Mouse (Mus musculus) heart, embryonic 12.5 days (tissue): ENCODE data around the gene Vmn2r10. TPM values are rescaled to one million over a fixed set of nuclear protein-coding genes. Genes with fewer than 3 reads are reported as not detected.
"Not testable (repeated sequence)": the region's sequence is repeated elsewhere in the genome, so short reads cannot be mapped to it uniquely, and the experiment has no call there.

Experiments
- ATAC-seq: fragments of 200-750 bp; cut with Nextera tagmentation; 2 replicates; pipeline ENCODE4 v1.8.0; 2017; ENCODE audit warnings: moderate TSS enrichment, moderate library complexity; ENCODE audit not compliant: insufficient number of reproducible peaks, low FRiP score
- H3K27ac ChIP-seq: fragments of 300-500 bp; sonication (generic); 2 replicates; pipeline ENCODE4 v1.5.1; 2016; ENCODE audit warnings: mild to moderate bottlenecking, moderate library complexity; ENCODE audit not compliant: poor library complexity, severe bottlenecking
- H3K27me3 ChIP-seq: fragments of 300-500 bp; sonication (generic); replicated peaks from 2 replicates; pipeline ENCODE4 v1.6.1; 2016; ENCODE audit warnings: mild to moderate bottlenecking, moderate library complexity
- H3K36me3 ChIP-seq: fragments of 300-500 bp; sonication (generic); 2 replicates; pipeline ENCODE4 v1.6.1; 2016; ENCODE audit warnings: mild to moderate bottlenecking, moderate library complexity
- H3K4me1 ChIP-seq: fragments of 300-500 bp; sonication (generic); replicated peaks from 2 replicates; pipeline ENCODE4 v1.6.1; 2016; ENCODE audit warnings: mild to moderate bottlenecking
- H3K4me2 ChIP-seq: fragments of 300-500 bp; sonication (generic); 2 replicates; pipeline ENCODE4 v1.6.1; 2016; ENCODE audit warnings: mild to moderate bottlenecking, moderate library complexity
- H3K4me3 ChIP-seq: fragments of 300-500 bp; sonication (generic); 2 replicates; pipeline ENCODE4 v1.5.1; 2016; ENCODE audit warnings: mild to moderate bottlenecking
- H3K9ac ChIP-seq: fragments of 300-500 bp; sonication (generic); 2 replicates; pipeline ENCODE4 v1.6.1; 2016; ENCODE audit warnings: mild to moderate bottlenecking, moderate library complexity
- H3K9me3 ChIP-seq: fragments of 300-500 bp; sonication (generic); replicated peaks from 2 replicates; pipeline ENCODE4 v1.6.1; 2016; ENCODE audit warnings: mild to moderate bottlenecking, moderate library complexity
- WGBS: fragments of 180-500 bp; shearing (Covaris S2); methylation state at CpG from one replicate; pipeline ENCODE4 v1.1.7; 2016; 5-methylcytosine and 5-hydroxymethylcytosine counted together
- polyA plus RNA-seq: library from polyadenylated mRNA; unstranded; fragments of >200 nt; fragmentation: Nextera tagmentation; extraction: Ambion mirVana; gene quantifications from 2 replicates; pipeline ENCODE4 v1.2.1, GENCODE M21; 2016

The Vmn2r10 gene
- not detected in 2 replicates for polyA plus RNA-seq

DNA sequence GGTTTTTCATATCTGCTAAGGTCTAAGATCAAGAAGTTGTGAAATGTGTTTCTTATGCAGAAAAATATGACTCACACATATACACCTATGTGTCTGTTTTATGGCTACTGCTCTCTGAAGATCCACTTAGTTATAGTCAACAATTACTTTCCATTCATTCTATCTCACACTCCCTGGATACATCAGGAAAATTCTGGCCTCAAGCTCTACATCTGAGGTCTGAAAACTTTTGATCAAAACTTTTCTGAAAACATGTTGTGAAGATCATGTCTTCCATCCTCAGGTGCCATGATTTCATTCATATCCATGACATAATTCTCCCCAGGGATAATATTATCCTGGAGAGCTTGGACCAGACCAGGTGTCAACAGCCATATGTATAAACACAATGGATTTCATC lies at the start of gene Vmn2r10:
Gene Vmn2r10, minus strand, starts transcription at position 101 of the 400 bp plus-strand sequence.
- H3K9me3 ChIP-seq, H3K9ac ChIP-seq, H3K4me2 ChIP-seq, H3K36me3 ChIP-seq, ATAC-seq, H3K4me1 ChIP-seq, H3K4me3 ChIP-seq, H3K27me3 ChIP-seq, H3K27ac ChIP-seq: not testable (repeated sequence)

- H3K36me3 ChIP-seq: no peaks in the 10 kb centered on the region
- H3K9me3 ChIP-seq: 0 out of 2 replicates have a peak, but pooled peaks cover 8% of the 10 kb centered on the region
- H3K4me3 ChIP-seq: no peak overlapping the region
- no peaks in the 10 kb centered on the region for H3K4me1 ChIP-seq
- no peaks in the 10 kb centered on the region for H3K27me3 ChIP-seq
- H3K27ac ChIP-seq: no peak overlapping the region
- no peak overlapping the region for H3K9ac ChIP-seq
- ATAC-seq: no peak
- H3K4me2 ChIP-seq: no peak overlapping the region
- WGBS: 44% methylated on average over 1 of the region's 1 CpGs
These were observed 49.0 kb upstream of the Vmn2r10 start for GRCm38 (mm10) chr5:109055286-109055685.

DNA sequence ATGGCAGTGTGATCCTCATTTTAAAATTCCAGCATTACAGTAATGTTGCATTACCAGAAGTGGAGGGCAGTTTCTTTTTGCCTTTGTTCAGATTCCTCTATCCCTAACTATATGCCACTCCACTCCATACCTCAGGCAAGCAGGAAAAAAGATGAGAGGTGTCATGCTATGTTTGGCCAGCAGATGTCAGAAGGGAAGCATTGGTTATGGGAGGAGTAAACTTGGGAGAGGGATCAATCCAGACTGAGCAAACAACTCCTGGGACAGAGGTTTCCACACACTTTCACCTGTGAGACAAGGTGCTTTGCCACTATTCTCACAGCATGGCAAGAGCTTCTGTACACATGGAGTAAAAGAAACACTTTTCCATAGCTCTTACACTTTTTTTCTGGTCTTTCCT lies 26.3 kb upstream of the Vmn2r10 start:
- no peaks in the 10 kb centered on the region for H3K36me3 ChIP-seq
- no peak overlapping the region for H3K4me3 ChIP-seq
- H3K9me3 ChIP-seq: no peaks in the 10 kb centered on the region
- no peak for ATAC-seq
- H3K27ac ChIP-seq: no peak overlapping the region
- H3K4me1 ChIP-seq: no peaks in the 10 kb centered on the region
- H3K27me3 ChIP-seq: no peaks in the 10 kb centered on the region
- H3K9ac ChIP-seq: no peak overlapping the region
- no peak overlapping the region for H3K4me2 ChIP-seq

DNA sequence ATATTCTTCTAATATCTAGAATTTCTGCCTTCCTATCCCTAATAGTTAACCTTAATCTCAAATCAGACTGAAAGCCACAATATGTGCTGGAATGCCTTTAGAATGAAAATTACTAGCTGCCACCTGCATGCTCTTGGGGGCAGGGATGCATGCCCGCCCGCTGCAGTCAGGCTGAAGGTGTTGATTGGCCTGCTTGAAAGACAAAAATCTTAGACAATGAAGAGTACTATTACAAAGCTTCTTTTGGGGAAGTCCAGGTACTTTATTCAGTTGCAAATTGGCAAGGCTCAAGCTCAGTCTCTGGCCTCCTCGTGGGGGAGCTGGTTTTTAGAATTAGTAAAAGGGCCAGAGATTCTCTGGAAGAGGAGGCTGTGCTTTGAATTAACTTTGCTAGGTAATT lies 17.4 kb downstream of the Vmn2r10 start:
- H3K4me3 ChIP-seq: no peak overlapping the region

More for the DNA sequence above, 17.4 kb downstream of the Vmn2r10 start:
- H3K27me3 ChIP-seq: no peaks in the 10 kb centered on the region
- no peaks in the 10 kb centered on the region for H3K36me3 ChIP-seq
- no peak overlapping the region for H3K4me2 ChIP-seq
- H3K9ac ChIP-seq: no peak overlapping the region
- H3K27ac ChIP-seq: no peak overlapping the region
- no peak for ATAC-seq
- H3K4me1 ChIP-seq: no peaks in the 10 kb centered on the region
- peaks cover 31% of the 10 kb centered on the region for H3K9me3 ChIP-seq
- 73% methylated on average over 3 of the region's 3 CpGs for WGBS

Other genes with a start within 250 kb of the Vmn2r10 start
- gene Rnf212, start 231.5 kb downstream of the Vmn2r10 start, polyA plus RNA-seq: 0.65 and 1.2 TPM in 2 replicates
- gene Tmed11, start 211.2 kb downstream of the Vmn2r10 start, polyA plus RNA-seq: not detected in 2 replicates
- not detected in 2 replicates for gene Vmn2r8, start 197.7 kb downstream of the Vmn2r10 start, polyA plus RNA-seq
- not detected in 2 replicates for gene Vmn2r9, start 153.9 kb downstream of the Vmn2r10 start, polyA plus RNA-seq
- gene Vmn2r11, start 53.0 kb upstream of the Vmn2r10 start, polyA plus RNA-seq: not detected in 2 replicates
- not detected in 2 replicates for gene Vmn2r12, start 91.4 kb upstream of the Vmn2r10 start, polyA plus RNA-seq
- gene Vmn2r13, start 185.7 kb upstream of the Vmn2r10 start, polyA plus RNA-seq: not detected in 2 replicates
- gene Vmn2r14, start 218.2 kb upstream of the Vmn2r10 start, polyA plus RNA-seq: not detected in 2 replicates